Mouse (Mus musculus): ENCODE measurements around the gene Kdm4b.

- TF ChIP-seq SIN3A (IDR thresholded peaks at IDR 0.05; ENCODE audit: low read length) (no peak), KAT2A (conservative IDR thresholded peaks at IDR 0.05; ENCODE audit: low read depth, low read length) (no peak), UBTF (IDR thresholded peaks at IDR 0.05; ENCODE audit: borderline replicate concordance, insufficient read depth, low read depth, low read length) (no peak), USF1 (IDR thresholded peaks at IDR 0.05; ENCODE audit: low read depth, low read length) (no peak), TCF12 (IDR thresholded peaks at IDR 0.05; ENCODE audit: low read depth, low read length) (no peak), HCFC1 (IDR thresholded peaks at IDR 0.05; ENCODE audit: low read depth, low read length) (no peak), TAL1 (IDR thresholded peaks at IDR 0.05; ENCODE audit: low read length) (no peak), GATA1 (IDR thresholded peaks at IDR 0.05; ENCODE audit: low read depth, low read length) (no peak), CTCF (IDR thresholded peaks at IDR 0.05 in 2 of 3, conservative IDR thresholded peaks at IDR 0.05 in 1 of 3; ENCODE audit: control insufficient read depth in 1 of 3, insufficient read depth in 1 of 3, low read depth in 2 of 3, low read length in 3 of 3, poor library complexity in 1 of 3, severe bottlenecking in 1 of 3) (no peak)
Measured at GRCm38 (mm10) chr17:56361542-56361941, 35.7 kb downstream of the Kdm4b start.

Data from MEL (cell line).